Comparison of ENCODE assay signal across 29 mouse cellular contexts in the genomic region with DNA sequence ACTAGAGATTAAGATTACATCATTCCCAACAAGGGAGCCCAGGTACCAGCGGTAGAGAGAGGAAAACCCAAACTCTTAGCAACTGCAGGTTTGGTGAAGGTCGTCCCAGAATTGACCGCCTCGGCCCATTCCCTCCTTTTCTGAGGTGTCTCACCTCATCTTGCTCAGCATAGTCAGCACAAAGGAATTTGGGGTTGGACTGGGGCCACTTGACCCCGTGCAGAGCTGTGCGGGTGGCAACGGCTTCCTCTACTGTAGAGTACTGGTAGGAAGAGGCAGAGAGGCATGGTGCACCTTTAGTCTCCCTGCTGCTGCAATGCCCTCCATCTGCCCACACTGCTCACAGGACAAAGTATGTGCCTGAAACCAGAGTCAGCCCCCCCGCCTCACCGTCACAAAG. TPM values are rescaled to one million over a fixed set of nuclear protein-coding genes. Genes with fewer than 3 reads are reported as not detected.
DNase-seq lines count a peak whose midpoint lies in the region; ATAC-seq and TF ChIP-seq lines count a peak whose summit lies in the region.
"Had no signal": no experiment of that assay in that cellular context is flagged by ENCODE, and none has a peak within 500 bp of the region (broad histone marks: within the 10 kb centered on the region; RNA-seq: fewer than 3 reads in every experiment).

No protein-coding gene starts in this region.

- in situ Hi-C loops in Patski (cut with MboI; ENCODE audit: low pct_unique_long_range_greater_than_20kb), result loop anchor here (5.0 to 10.0 kb wide), 2 partner anchors 117 to 419 kb away; no protein-coding TSS in a partner anchor

- no peaks in the 10 kb centered on the region for H3K27me3 ChIP-seq in Patski
- H3K27me3 ChIP-seq: CH12.LX; embryonic facial prominence, embryonic 13.5 days; forebrain, embryonic 12.5 days; heart, embryonic 12.5 days; hindbrain, embryonic 15.5 days had no signal

- DNase-seq in adrenal gland, adult 2 months, result peak; percentile 61
- no peak for DNase-seq in adrenal gland, postnatal 10 days
- DNase-seq in urinary bladder, postnatal 14 days (ENCODE audit: low spot score), result peak; percentile 31
- no peak for DNase-seq in urinary bladder, postnatal 4 days (ENCODE audit: low spot score in 2 of 2)
- no peak for DNase-seq in Patski (ENCODE audit: low read depth, low spot score)
- no peak for DNase-seq in thymus, adult 18-20 months
- no peak for DNase-seq in ovary, postnatal 10 days (ENCODE audit: low spot score)
- no peak for DNase-seq in frontal cortex, adult 2 months (ENCODE audit: extremely low spot score in 1 of 2, low spot score in 1 of 2)
- DNase-seq: cerebellum, adult 11 months; cerebellum, adult 8-10 months; cerebellum, postnatal 14 days; gastrocnemius, postnatal 14 days; kidney, adult 2 months had no signal

- TF ChIP-seq CTCF in Patski (IDR thresholded peaks at IDR 0.05), result no peak

- ATAC-seq in Patski, result peak; percentile 42
- ATAC-seq: forebrain, embryonic 16.5 days; intestine, embryonic 16.5 days had no signal

- POLR2A ChIA-PET in Patski (lab: Charles Lee), result interaction anchor here (0.6 kb wide), 1 partner anchor 82 kb away, joined by 3 read pairs; no protein-coding TSS in a partner anchor

- CTCF ChIA-PET in Patski (lab: Charles Lee), result interaction anchor here (0.8 to 4.2 kb wide), 4 partner anchors 61 to 115 kb away, joined by 3 to 22 read pairs (median 3); no protein-coding TSS in a partner anchor

RNA-seq across cellular contexts. Expression of a gene that starts 3.1 kb away (rescaled TPM):
- total RNA-seq in adrenal gland, adult 2 months (2021), result 1 to 10 TPM in 1 of 2 experiments, under 1 TPM in 1; 0.66 to 1.7 TPM
- polyA plus RNA-seq in adrenal gland, adult 2 months (2012; rRNA removed), result 4.4 and 6.6 TPM in 2 replicates
- total RNA-seq in adrenal gland, postnatal 10 days (2021), result 1 to 10 TPM; 1.7 to 2.5 TPM
- polyA plus RNA-seq in Patski (2021), result 7.0 TPM
- 15.1 and 18.1 TPM in 2 replicates for polyA plus RNA-seq in frontal cortex, adult 2 months (2012; rRNA removed)

RNA-seq across cellular contexts. Expression of a gene that starts 3.5 kb away (rescaled TPM):
- not detected for total RNA-seq in adrenal gland, adult 2 months (2021)
- not detected in 2 replicates for polyA plus RNA-seq in adrenal gland, adult 2 months (2012; rRNA removed)
- total RNA-seq in adrenal gland, postnatal 10 days (2021), result not detected
- not detected for polyA plus RNA-seq in Patski (2021)
- polyA plus RNA-seq in frontal cortex, adult 2 months (2012; rRNA removed), result not detected in 2 replicates
- total RNA-seq: CH12.LX; G1E; gastrocnemius, adult 18-20 months; gastrocnemius, postnatal 14 days; heart, adult 8-10 months; heart, postnatal 25 days had no signal
- polyA plus RNA-seq: brain, embryonic 14.5 days; cortical plate, adult 2 months; embryonic facial prominence, embryonic 13.5 days; forebrain, embryonic 12.5 days; G1E; gonadal fat pad, adult 2 months; heart, embryonic 12.5 days; heart, embryonic 16.5 days; hindbrain, embryonic 11.5 days; hindbrain, embryonic 15.5 days; intestine, embryonic 16.5 days; kidney, adult 2 months had no signal

RNA-seq across cellular contexts. Expression of a gene that starts 23.1 kb away (rescaled TPM):
- not detected for total RNA-seq in adrenal gland, adult 2 months (2021)
- not detected in 2 replicates for polyA plus RNA-seq in adrenal gland, adult 2 months (2012; rRNA removed)
- total RNA-seq in adrenal gland, postnatal 10 days (2021), result not detected
- polyA plus RNA-seq in Patski (2021), result 0.01 TPM
- polyA plus RNA-seq in frontal cortex, adult 2 months (2012; rRNA removed), result 0.46 and 0.54 TPM in 2 replicates
- total RNA-seq: CH12.LX; gastrocnemius, adult 18-20 months; gastrocnemius, postnatal 14 days; heart, adult 8-10 months; heart, postnatal 25 days had no signal
- polyA plus RNA-seq: embryonic facial prominence, embryonic 13.5 days; forebrain, embryonic 16.5 days; G1E; gonadal fat pad, adult 2 months; heart, embryonic 12.5 days; hindbrain, embryonic 11.5 days; hindbrain, embryonic 15.5 days; intestine, embryonic 16.5 days; kidney, adult 2 months had no signal

RNA-seq across cellular contexts. Expression of a gene that starts 26.5 kb away (rescaled TPM):
- 100 to 1,000 TPM; 317 to 332 TPM for total RNA-seq in adrenal gland, adult 2 months (2021)
- polyA plus RNA-seq in adrenal gland, adult 2 months (2012; rRNA removed), result 267 and 322 TPM in 2 replicates
- 100 to 1,000 TPM; 226 to 247 TPM for total RNA-seq in adrenal gland, postnatal 10 days (2021)
- 335 TPM for polyA plus RNA-seq in Patski (2021)
- 177 and 178 TPM in 2 replicates for polyA plus RNA-seq in frontal cortex, adult 2 months (2012; rRNA removed)

RNA-seq across cellular contexts. Expression of a gene that starts 38.5 kb away (rescaled TPM):
- total RNA-seq in adrenal gland, adult 2 months (2021), result 1 to 10 TPM; 2.9 to 8.2 TPM
- 7.4 and 9.6 TPM in 2 replicates for polyA plus RNA-seq in adrenal gland, adult 2 months (2012; rRNA removed)
- total RNA-seq in adrenal gland, postnatal 10 days (2021), result 1 to 10 TPM; 4.9 to 6.9 TPM
- 12.2 TPM for polyA plus RNA-seq in Patski (2021)
- polyA plus RNA-seq in frontal cortex, adult 2 months (2012; rRNA removed), result 5.8 and 7.6 TPM in 2 replicates

Comparison
In these comparisons a context has a peak if more than half of its experiments do, and no peak if none do; other contexts are left out.
1. DNase-seq: peak in adrenal gland, adult 2 months (single experiment) and urinary bladder, postnatal 14 days (single experiment); none in adrenal gland, postnatal 10 days (single experiment), urinary bladder, postnatal 4 days (0 of 2), Patski (single experiment), thymus, adult 18-20 months (0 of 2), ovary, postnatal 10 days (single experiment) and frontal cortex, adult 2 months (0 of 2).